Mouse (Mus musculus): ENCODE measurements around the gene Gm156. TPM values are rescaled to one million over a fixed set of nuclear protein-coding genes. Genes with fewer than 3 reads are reported as not detected.
"Not testable (repeated sequence)": the region's sequence is repeated elsewhere in the genome, so short reads cannot be mapped to it uniquely, and the experiment has no call there.

Gene Gm156
- not detected in 2 replicates for polyA plus RNA-seq (2014; fragmentation: Nextera tagmentation; extraction: Ambion mirVana)

- H3K4me2 ChIP-seq (ENCODE audit: low read depth, low read length); H3K9ac ChIP-seq (ENCODE audit: low read depth, low read length); H3K4me1 ChIP-seq (ENCODE audit: control insufficient read depth, insufficient read depth, low read length); H3K27me3 ChIP-seq (replicated peaks; ENCODE audit: control insufficient read depth, insufficient read depth, low read length); H3K9me3 ChIP-seq (ENCODE audit: control insufficient read depth, low read length); ATAC-seq (ENCODE audit: low read depth); H3K27ac ChIP-seq (replicated peaks; ENCODE audit: low read depth, low read length); H3K36me3 ChIP-seq (ENCODE audit: control insufficient read depth, insufficient read depth, low read length); DNase-seq (ENCODE audit: low spot score); H3K4me3 ChIP-seq (ENCODE audit: low read depth, low read length): not testable (repeated sequence)
- 84% methylated on average over 3 of the region's 3 CpGs for WGBS
Measured at GRCm38 (mm10) chr6:129784170-129784569, at the start of gene Gm156. Gm156 (minus strand) TSS chr6:129784270.

GRCm38 (mm10) chr6:129825559-129825958, 41.5 kb upstream of the Gm156 start:
- H3K4me2 ChIP-seq (ENCODE audit: low read depth, low read length), result no peak overlapping the region
- WGBS, result 85% methylated on average over 1 of the region's 1 CpGs

GRCm38 (mm10) chr6:129824004-129824403, 39.9 kb upstream of the Gm156 start:
- Histone ChIP-seq H3K27me3 (replicated peaks; ENCODE audit: control insufficient read depth, insufficient read depth, low read length) (no peaks in the 10 kb centered on the region), H3K4me2 (ENCODE audit: low read depth, low read length) (no peak overlapping the region), H3K4me3 (ENCODE audit: low read depth, low read length) (no peak overlapping the region), H3K9ac (ENCODE audit: low read depth, low read length) (no peak overlapping the region), H3K9me3 (ENCODE audit: control insufficient read depth, low read length) (peaks cover 10% of the 10 kb centered on the region; the same call in 1 of the 2 replicates), H3K36me3 (ENCODE audit: control insufficient read depth, insufficient read depth, low read length) (no peaks in the 10 kb centered on the region), H3K27ac (replicated peaks; ENCODE audit: low read depth, low read length) (no peak overlapping the region), H3K4me1 (ENCODE audit: control insufficient read depth, insufficient read depth, low read length) (no peaks in the 10 kb centered on the region)
- DNase-seq (ENCODE audit: low spot score), result no peak
- WGBS, result 78% methylated on average over 1 of the region's 1 CpGs
- ATAC-seq (ENCODE audit: low read depth), result no peak

More at GRCm38 (mm10) chr6:129825559-129825958, 41.5 kb upstream of the Gm156 start:
- Histone ChIP-seq H3K36me3 (ENCODE audit: control insufficient read depth, insufficient read depth, low read length) (no peaks in the 10 kb centered on the region), H3K9me3 (ENCODE audit: control insufficient read depth, low read length) (peaks cover 5% of the 10 kb centered on the region; the same call in 1 of the 2 replicates), H3K4me3 (ENCODE audit: low read depth, low read length) (no peak overlapping the region), H3K27me3 (replicated peaks; ENCODE audit: control insufficient read depth, insufficient read depth, low read length) (no peaks in the 10 kb centered on the region), H3K27ac (replicated peaks; ENCODE audit: low read depth, low read length) (no peak overlapping the region), H3K4me1 (ENCODE audit: control insufficient read depth, insufficient read depth, low read length) (no peaks in the 10 kb centered on the region), H3K9ac (ENCODE audit: low read depth, low read length) (no peak overlapping the region)
- no peak for DNase-seq (ENCODE audit: low spot score)
- no peak for ATAC-seq (ENCODE audit: low read depth)

GRCm38 (mm10) chr6:129817731-129818130, 33.7 kb upstream of the Gm156 start:
- H3K9ac ChIP-seq (ENCODE audit: low read depth, low read length), result no peak overlapping the region
- H3K36me3 ChIP-seq (ENCODE audit: control insufficient read depth, insufficient read depth, low read length), result no peaks in the 10 kb centered on the region
- WGBS, result 61% methylated on average over 3 of the region's 3 CpGs
- H3K27ac ChIP-seq (replicated peaks; ENCODE audit: low read depth, low read length), result no peak overlapping the region
- no peaks in the 10 kb centered on the region for H3K27me3 ChIP-seq (replicated peaks; ENCODE audit: control insufficient read depth, insufficient read depth, low read length)
- ATAC-seq (ENCODE audit: low read depth) (no peak), DNase-seq (ENCODE audit: low spot score) (no peak)
- no peak overlapping the region for H3K4me3 ChIP-seq (ENCODE audit: low read depth, low read length)
- H3K4me1 ChIP-seq (ENCODE audit: control insufficient read depth, insufficient read depth, low read length), result no peaks in the 10 kb centered on the region
- 0 out of 2 replicates have a peak, but pooled peaks cover 8% of the 10 kb centered on the region for H3K9me3 ChIP-seq (ENCODE audit: control insufficient read depth, low read length)
- no peak overlapping the region for H3K4me2 ChIP-seq (ENCODE audit: low read depth, low read length)

- Histone ChIP-seq H3K9ac (ENCODE audit: low read depth, low read length) (no peak overlapping the region), H3K27ac (replicated peaks; ENCODE audit: low read depth, low read length) (no peak overlapping the region), H3K27me3 (replicated peaks; ENCODE audit: control insufficient read depth, insufficient read depth, low read length) (no peaks in the 10 kb centered on the region), H3K36me3 (ENCODE audit: control insufficient read depth, insufficient read depth, low read length) (no peaks in the 10 kb centered on the region), H3K4me1 (ENCODE audit: control insufficient read depth, insufficient read depth, low read length) (no peaks in the 10 kb centered on the region), H3K4me3 (ENCODE audit: low read depth, low read length) (no peak overlapping the region), H3K9me3 (ENCODE audit: control insufficient read depth, low read length) (no peaks in the 10 kb centered on the region; the same call in 1 of the 2 replicates), H3K4me2 (ENCODE audit: low read depth, low read length) (no peak overlapping the region)
- 79% methylated on average over 3 of the region's 3 CpGs for WGBS
- DNase-seq (ENCODE audit: low spot score), result no peak
- ATAC-seq (ENCODE audit: low read depth), result no peak
Measured at GRCm38 (mm10) chr6:129747654-129748032, 36.4 kb downstream of the Gm156 start.

GRCm38 (mm10) chr6:129747016-129747653, 36.9 kb downstream of the Gm156 start:
- WGBS, result 75% methylated on average over 4 of the region's 4 CpGs
- Histone ChIP-seq H3K4me3 (ENCODE audit: low read depth, low read length) (no peak overlapping the region), H3K9me3 (ENCODE audit: control insufficient read depth, low read length) (no peaks in the 10 kb centered on the region; the same call in 1 of the 2 replicates), H3K36me3 (ENCODE audit: control insufficient read depth, insufficient read depth, low read length) (no peaks in the 10 kb centered on the region), H3K4me2 (ENCODE audit: low read depth, low read length) (no peak overlapping the region), H3K27me3 (replicated peaks; ENCODE audit: control insufficient read depth, insufficient read depth, low read length) (no peaks in the 10 kb centered on the region), H3K27ac (replicated peaks; ENCODE audit: low read depth, low read length) (no peak overlapping the region), H3K4me1 (ENCODE audit: control insufficient read depth, insufficient read depth, low read length) (no peaks in the 10 kb centered on the region), H3K9ac (ENCODE audit: low read depth, low read length) (no peak overlapping the region)
- no peak for DNase-seq (ENCODE audit: low spot score)
- no peak for ATAC-seq (ENCODE audit: low read depth)

- no peaks in the 10 kb centered on the region for H3K4me1 ChIP-seq (ENCODE audit: control insufficient read depth, insufficient read depth, low read length)
- 50% methylated on average over 3 of the region's 3 CpGs for WGBS
Measured at GRCm38 (mm10) chr6:129746151-129746550, 37.9 kb downstream of the Gm156 start.

GRCm38 (mm10) chr6:129740069-129740721, 43.9 kb downstream of the Gm156 start, which contains the start of gene Klri2:
Klri2 (minus strand) TSS chr6:129740484.
- Histone ChIP-seq H3K27me3 (replicated peaks; ENCODE audit: control insufficient read depth, insufficient read depth, low read length) (no peaks in the 10 kb centered on the region), H3K36me3 (ENCODE audit: control insufficient read depth, insufficient read depth, low read length) (no peaks in the 10 kb centered on the region), H3K4me3 (ENCODE audit: low read depth, low read length) (no peak within 1 kb of the TSS), H3K27ac (replicated peaks; ENCODE audit: low read depth, low read length) (no peak within 1 kb of the TSS), H3K4me1 (ENCODE audit: control insufficient read depth, insufficient read depth, low read length) (no peaks in the 10 kb centered on the region), H3K9ac (ENCODE audit: low read depth, low read length) (no peak within 1 kb of the TSS), H3K4me2 (ENCODE audit: low read depth, low read length) (no peak within 1 kb of the TSS), H3K9me3 (ENCODE audit: control insufficient read depth, low read length) (no peaks in the 10 kb centered on the region)
- DNase-seq (ENCODE audit: low spot score) (no peak), ATAC-seq (ENCODE audit: low read depth) (no peak)
- 77% methylated on average over 2 of the region's 2 CpGs for WGBS

More at GRCm38 (mm10) chr6:129746151-129746550, 37.9 kb downstream of the Gm156 start:
- no peak overlapping the region for H3K4me2 ChIP-seq (ENCODE audit: low read depth, low read length)
- no peak overlapping the region for H3K4me3 ChIP-seq (ENCODE audit: low read depth, low read length)
- ATAC-seq (ENCODE audit: low read depth) (no peak), DNase-seq (ENCODE audit: low spot score) (no peak)
- H3K9me3 ChIP-seq (ENCODE audit: control insufficient read depth, low read length), result no peaks in the 10 kb centered on the region; the same call in 1 of the 2 replicates
- no peak overlapping the region for H3K9ac ChIP-seq (ENCODE audit: low read depth, low read length)
- H3K36me3 ChIP-seq (ENCODE audit: control insufficient read depth, insufficient read depth, low read length), result no peaks in the 10 kb centered on the region
- H3K27me3 ChIP-seq (replicated peaks; ENCODE audit: control insufficient read depth, insufficient read depth, low read length), result no peaks in the 10 kb centered on the region
- no peak overlapping the region for H3K27ac ChIP-seq (replicated peaks; ENCODE audit: low read depth, low read length)
